In the genomic region with DNA sequence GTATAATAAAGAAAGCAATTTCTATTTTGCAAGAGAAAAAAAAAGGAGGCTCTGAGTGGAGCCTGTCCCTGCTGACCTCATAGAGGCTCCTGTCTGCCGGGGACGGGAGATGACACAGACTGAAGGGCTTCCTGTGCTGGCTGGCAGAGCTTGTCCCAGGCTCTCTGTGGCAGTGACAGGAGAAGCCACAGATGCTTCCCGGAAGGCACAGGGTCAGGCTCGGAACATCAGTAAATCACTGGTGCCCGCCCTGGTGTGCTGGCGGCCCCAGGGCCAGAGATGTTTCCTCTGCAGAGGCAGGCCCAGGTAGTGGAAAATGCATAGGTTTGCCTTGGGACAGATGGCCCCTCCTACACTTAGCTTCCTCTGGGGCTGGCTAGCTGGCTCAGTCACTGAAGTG, we compare ENCODE assay signal across 8 mouse cellular contexts. TPM values are rescaled to one million over a fixed set of nuclear protein-coding genes. Genes with fewer than 3 reads are reported as not detected.
DNase-seq lines count a peak whose midpoint lies in the region; TF ChIP-seq lines count a peak whose summit lies in the region.

No protein-coding gene starts in this region.

- TF ChIP-seq CTCF in kidney, adult 2 months (conservative IDR thresholded peaks at IDR 0.05; ENCODE audit: insufficient read depth, insufficient read length, low read depth, low read length) = no peak

- DNase-seq in heart, embryonic 10.5 days (ENCODE audit: low spot score) = no peak
- no peak for DNase-seq in heart, postnatal 4 days
- peak; percentile 73 for DNase-seq in adrenal gland, postnatal 10 days
- DNase-seq in kidney, adult 2 months = peak; percentile 86
- DNase-seq in lung, postnatal 25 days (ENCODE audit: low spot score) = peak; percentile 84
- DNase-seq in urinary bladder, postnatal 10 days (ENCODE audit: low spot score) = no peak
- no peak for DNase-seq in left cerebral cortex, adult 9 months (ENCODE audit: low spot score in 2 of 2)
- no peak for DNase-seq in left cerebral cortex, adult 18-20 months (ENCODE audit: low spot score in 2 of 2)

- H3K9me3 ChIP-seq in heart, embryonic 10.5 days = no peaks in the 10 kb centered on the region

- 0 out of 2 replicates have a peak overlapping the region, but pooled peaks have one; percentile 49 for H3K27ac ChIP-seq in heart, embryonic 10.5 days
- H3K27ac ChIP-seq in kidney, adult 2 months (ENCODE audit: insufficient read depth, low read depth, low read length) = no peak overlapping the region

- H3K36me3 ChIP-seq in heart, embryonic 10.5 days = no peaks in the 10 kb centered on the region
- no peaks in the 10 kb centered on the region for H3K36me3 ChIP-seq in kidney, adult 2 months (ENCODE audit: control insufficient read depth, insufficient read depth, low read length)

- H3K27me3 ChIP-seq in heart, embryonic 10.5 days (ENCODE audit: insufficient read depth, poor library complexity, severe bottlenecking) = no peaks in the 10 kb centered on the region
- H3K27me3 ChIP-seq in kidney, adult 2 months (replicated peaks; ENCODE audit: control insufficient read depth, insufficient read depth, low read length) = no peaks in the 10 kb centered on the region

- 36% methylated on average over 6 of the region's 6 CpGs for WGBS in heart, embryonic 10.5 days
- 51% methylated on average over 6 of the region's 6 CpGs for WGBS in kidney, adult 2 months

- no peak for TF ChIP-seq POLR2A in kidney, adult 2 months (IDR thresholded peaks at IDR 0.05; ENCODE audit: low read depth, low read length)

- peaks cover 23% of the 10 kb centered on the region for H3K4me1 ChIP-seq in heart, embryonic 10.5 days
- no peaks in the 10 kb centered on the region for H3K4me1 ChIP-seq in kidney, adult 2 months (ENCODE audit: control insufficient read depth, insufficient read depth, low read length)

- H3K4me3 ChIP-seq in heart, embryonic 10.5 days = no peak overlapping the region
- H3K4me3 ChIP-seq in kidney, adult 2 months (ENCODE audit: insufficient read depth, low read depth, low read length) = no peak overlapping the region

RNA-seq across cellular contexts. Expression of a gene that starts 20.8 kb away (rescaled TPM):
- polyA plus RNA-seq in heart, embryonic 10.5 days (2016; fragmentation: Nextera tagmentation; extraction: Ambion mirVana) = 5.9 and 8.3 TPM in 2 replicates
- total RNA-seq in heart, postnatal 4 days (2021) = 10 to 100 TPM in 1 of 2 experiments, 1 to 10 TPM in 1; 9.9 to 11.0 TPM
- 10 to 100 TPM; 24.6 to 26.8 TPM for total RNA-seq in adrenal gland, postnatal 10 days (2021)
- polyA plus RNA-seq in kidney, adult 2 months (2012; rRNA removed) = 39.0 and 40.2 TPM in 2 replicates
- 10 to 100 TPM; 67.3 to 68.4 TPM for total RNA-seq in left cerebral cortex, adult 18-20 months (2021)

RNA-seq across cellular contexts. Expression of a gene that starts 56.3 kb away (rescaled TPM):
- polyA plus RNA-seq in heart, embryonic 10.5 days (2016; fragmentation: Nextera tagmentation; extraction: Ambion mirVana) = 87.4 and 92.5 TPM in 2 replicates
- 10 to 100 TPM; 32.5 to 34.4 TPM for total RNA-seq in heart, postnatal 4 days (2021)
- total RNA-seq in adrenal gland, postnatal 10 days (2021) = 10 to 100 TPM; 44.4 to 49.9 TPM
- 120 and 138 TPM in 2 replicates for polyA plus RNA-seq in kidney, adult 2 months (2012; rRNA removed)
- 10 to 100 TPM; 71.4 to 77.1 TPM for total RNA-seq in left cerebral cortex, adult 18-20 months (2021)

Comparison
In these comparisons a context has a peak if more than half of its experiments do, and no peak if none do; other contexts are left out.
1. DNase-seq: peak in adrenal gland, postnatal 10 days (single experiment), kidney, adult 2 months (single experiment) and lung, postnatal 25 days (single experiment); none in heart, embryonic 10.5 days (single experiment), heart, postnatal 4 days (single experiment), urinary bladder, postnatal 10 days (single experiment), left cerebral cortex, adult 9 months (0 of 2) and left cerebral cortex, adult 18-20 months (0 of 2).